Mouse (Mus musculus) lung, postnatal 25 days (tissue): ENCODE measurements around the gene Vezf1.
A peak's percentile ranks its signal among the peaks of the same experiment; 100 is the strongest.

Experiments
- DNase-seq: peaks from one replicate; pipeline ENCODE4 v3.0.0; 2022; ENCODE audit warnings: low spot score

The Vezf1 gene

DNA sequence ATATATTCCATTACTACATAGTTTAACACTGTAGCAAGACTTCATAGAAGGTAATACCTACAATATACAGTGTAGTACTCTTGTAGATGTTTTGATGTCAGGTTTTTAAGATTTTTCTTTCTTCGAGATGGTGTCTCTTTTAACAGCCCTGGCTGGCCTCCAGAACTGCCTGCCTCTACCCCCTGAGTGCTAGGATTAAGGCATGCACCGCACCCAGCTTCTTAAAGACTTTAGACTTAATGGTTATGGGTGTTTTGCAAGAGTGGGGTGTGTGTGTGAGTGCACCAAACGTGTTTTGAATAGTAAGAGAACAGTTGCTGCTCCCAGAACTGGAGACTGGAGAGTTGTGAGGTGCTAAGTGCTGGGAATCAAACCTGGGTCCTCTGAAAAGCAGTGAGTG lies 14.3 kb upstream of the Vezf1 start:
- DNase-seq = no peak

DNA sequence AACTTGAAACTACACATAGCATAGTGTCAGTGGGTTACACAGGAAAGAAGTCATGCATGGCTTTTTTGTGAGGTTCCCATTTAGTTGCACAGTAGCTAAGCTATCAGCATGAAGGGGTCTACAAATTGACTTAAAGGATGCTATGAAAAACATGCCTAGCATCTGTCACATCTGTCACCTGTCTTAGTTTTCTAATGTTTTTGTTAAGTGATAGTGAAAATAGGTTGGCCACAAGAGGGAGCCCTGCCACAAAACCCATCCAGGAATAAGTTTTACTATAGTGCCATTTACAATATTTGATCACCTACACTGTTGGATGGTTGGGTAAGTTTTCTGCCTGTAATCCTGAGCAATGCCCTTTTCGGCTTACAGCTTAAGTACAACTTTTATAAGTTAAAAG lies 13.5 kb upstream of the Vezf1 start:
- DNase-seq = peak; percentile 43

DNA sequence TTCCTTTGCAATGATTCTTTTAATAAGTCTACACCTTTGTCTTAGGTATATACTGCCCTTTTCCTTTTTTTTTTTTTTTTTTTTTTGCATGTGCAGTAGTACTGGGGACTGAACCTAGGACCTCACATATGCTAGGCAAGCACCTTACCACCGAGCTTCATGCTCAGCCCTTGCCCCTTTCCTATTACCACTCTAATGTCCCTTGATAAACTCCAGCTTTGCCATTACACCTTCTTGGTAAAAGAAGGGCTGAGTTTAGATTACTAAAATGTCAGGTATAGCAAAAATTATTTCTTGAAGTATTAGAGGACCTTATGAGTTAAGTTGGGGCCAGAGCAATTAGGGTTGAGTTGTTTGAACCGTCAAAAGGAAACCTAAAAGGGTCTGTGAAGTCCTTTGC lies 12.3 kb upstream of the Vezf1 start:
- no peak for DNase-seq

DNA sequence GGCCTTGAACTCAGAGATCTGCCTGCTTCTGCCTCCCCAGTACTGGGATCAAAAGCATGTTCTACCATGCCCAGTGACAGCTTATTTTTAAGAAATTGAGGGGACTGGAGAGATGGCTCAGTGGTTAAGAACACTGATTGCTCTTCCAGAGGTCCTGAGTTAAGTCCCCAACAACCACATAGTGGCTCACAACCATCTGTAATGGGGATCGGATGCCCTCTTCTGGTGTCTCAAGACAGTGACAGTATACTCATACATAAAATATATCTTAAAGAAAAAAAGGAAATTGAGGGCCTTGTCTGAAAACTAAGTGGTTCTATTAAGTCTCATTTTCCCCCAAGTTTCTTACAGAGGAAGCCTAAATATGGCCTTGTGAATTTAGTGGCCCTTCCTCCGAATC lies 10.3 kb upstream of the Vezf1 start:
- no peak for DNase-seq

DNA sequence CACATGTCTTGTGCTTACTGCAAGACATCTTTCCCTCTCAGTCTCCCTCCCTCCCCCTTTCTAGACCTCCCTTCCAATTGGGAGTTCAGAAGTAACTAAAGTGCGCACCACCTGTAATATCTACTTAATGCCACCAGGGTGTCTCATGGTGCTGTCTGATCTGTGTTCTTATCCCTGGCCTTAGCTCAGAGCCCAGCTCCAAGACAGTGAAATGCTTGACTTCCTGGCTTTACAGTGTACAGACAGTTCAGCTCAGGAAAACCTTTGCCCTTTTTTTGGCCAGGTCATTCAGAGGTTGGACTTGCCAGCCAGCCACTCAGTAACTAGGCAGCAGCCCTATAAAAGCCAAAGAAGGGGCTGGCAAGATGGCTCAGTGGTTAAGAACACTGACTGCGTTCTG lies 8.9 kb upstream of the Vezf1 start:
- DNase-seq = peak; percentile 75

DNA sequence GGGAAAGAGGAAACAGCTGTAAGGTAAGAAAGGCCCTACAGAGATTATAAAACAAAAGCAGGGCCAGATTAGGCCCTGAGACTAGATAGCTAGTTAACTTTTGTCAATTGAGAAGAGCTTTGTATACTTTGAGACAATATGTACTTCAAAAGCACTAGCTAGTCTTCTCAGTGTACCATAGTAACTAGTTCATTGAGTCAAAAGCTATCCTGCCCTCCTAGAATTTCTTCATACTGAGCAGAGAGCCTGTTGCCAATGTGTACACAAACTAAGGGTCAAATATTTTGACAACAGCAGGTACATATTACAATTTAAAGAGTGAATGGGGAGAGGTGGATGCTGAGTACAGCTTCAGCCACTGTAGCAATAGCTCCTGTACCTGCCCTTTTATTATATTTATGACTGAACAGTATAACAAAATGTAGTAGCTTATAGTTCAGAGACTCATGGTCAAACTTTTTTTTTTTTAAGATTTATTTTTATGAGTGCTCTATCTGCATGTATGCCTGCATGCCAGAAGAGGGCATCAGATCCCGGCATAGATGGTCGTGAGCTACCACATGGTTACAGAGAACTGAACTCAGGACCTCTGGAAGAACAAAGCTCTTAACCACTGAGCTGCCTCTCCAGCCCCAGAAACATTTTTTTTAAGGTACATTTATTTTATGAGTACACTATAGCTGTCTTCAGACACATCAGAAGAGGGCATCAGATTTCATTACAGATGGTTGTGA lies 6.0 kb upstream of the Vezf1 start:
- peak; percentile 37 for DNase-seq

DNA sequence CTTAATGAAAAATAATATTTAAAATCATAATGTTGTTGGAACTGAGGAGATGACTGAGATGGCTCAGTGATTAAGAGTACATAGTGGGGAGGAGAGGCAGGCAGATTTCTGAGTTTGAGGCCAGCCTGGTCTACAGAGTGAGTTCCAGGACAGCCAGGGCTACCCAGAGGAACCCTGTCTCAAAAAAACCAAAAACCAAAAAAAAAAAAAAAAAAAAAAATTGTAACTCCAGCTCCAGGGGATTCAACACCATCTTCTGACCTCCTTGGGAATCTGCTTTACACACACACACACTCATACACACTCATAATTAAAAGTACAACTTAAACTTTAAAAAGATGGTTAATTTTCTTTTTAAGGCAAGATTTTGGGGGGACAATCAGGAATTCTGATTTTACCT lies 2.3 kb upstream of the Vezf1 start:
- DNase-seq = no peak

DNA sequence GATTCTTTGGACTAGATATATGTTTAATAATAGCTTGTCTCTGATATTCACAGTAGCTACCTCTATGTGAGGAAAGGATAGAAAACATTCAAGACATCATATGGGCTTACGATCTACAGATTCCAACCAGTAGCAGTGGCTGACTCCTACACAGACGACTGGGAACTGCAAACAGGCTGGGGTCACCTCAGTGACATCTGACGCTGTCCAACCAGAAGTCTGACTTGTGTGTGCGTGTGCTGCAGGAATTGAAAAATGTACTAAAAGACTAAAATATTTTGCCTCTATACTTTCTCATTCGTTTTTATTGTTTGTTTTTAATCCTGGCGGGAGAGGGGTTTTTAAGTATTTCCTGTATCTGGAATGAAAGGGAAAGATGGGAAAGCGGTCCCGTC lies 891 bp upstream of the Vezf1 start:
- DNase-seq = no peak

DNA sequence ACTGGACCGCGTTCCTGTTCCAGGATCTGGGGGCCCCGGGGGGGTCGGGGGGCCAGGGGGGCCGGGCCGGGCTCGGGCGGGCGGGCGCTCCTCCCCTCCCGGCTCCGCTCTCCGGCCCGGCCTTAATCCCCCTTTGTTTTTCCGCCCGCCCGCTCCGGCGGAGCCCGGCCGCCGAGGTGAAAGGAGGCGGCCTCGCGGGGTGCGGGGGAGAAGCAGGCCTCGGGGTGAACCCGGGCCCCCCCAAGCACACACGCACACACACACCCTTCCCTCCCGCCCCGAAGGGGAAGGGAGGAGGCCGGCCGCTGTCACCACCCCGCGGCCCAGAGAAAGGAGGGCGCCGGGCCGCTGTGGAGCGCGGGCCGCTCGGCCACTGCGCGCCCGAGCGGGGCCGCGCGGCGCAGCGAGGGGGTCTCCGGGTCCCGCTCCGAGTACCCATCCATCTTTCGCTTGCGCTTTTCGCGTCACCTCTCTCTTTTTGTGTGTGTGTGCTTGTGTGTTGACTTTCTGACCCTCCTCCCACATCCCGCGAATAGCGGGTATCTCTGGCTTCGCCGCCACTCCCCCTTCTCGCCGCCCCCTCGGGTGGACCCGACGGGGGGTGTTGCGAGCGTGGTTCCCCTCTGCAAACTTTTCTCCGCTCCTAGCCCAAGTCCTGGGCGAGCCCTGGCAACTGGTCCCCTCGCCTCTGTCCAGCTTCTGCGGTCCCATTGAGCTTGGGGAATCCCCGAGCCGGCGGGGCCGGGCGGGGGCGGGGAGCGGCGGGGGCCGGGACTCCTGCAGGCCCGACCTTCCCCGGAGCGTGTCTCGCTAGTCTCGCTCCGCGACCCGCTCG lies 549 bp downstream of the Vezf1 start:
- peak; percentile 71 for DNase-seq

DNA sequence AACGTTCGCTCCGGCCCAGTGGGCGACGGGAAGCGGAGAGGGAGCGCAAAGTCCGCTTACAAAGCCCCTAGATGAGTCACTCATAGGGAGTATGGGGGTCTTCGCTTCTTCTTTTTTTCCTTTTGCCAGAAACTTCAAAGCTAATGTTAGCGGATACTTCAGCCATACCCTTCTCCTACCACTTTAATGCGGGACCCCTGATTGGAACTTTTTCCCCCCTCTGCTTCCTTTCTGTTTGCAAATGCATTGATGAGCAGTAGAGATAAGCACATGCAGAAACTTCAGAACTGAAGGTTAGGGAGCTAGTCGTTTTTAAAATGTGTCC lies 1.1 kb downstream of the Vezf1 start:
- no peak for DNase-seq

DNA sequence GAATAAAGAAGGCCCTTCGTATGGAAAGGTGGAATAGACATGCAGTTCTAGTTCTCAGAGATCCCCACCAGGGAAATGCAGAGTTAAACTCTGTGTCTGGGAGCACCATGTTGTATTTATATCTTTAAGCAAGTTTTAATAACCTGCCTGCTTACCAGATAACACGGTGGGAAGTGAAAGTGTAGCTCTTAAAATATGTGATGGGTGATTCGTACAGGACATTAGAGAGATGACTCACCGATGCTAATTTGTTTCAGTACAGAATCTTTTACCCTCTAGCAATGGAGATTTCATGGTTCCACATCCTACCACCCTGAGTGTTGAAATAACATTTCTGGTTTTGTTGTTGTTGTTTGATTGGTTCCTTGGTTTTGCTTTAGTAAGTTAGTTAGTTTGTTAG lies 2.3 kb downstream of the Vezf1 start:
- DNase-seq = no peak

DNA sequence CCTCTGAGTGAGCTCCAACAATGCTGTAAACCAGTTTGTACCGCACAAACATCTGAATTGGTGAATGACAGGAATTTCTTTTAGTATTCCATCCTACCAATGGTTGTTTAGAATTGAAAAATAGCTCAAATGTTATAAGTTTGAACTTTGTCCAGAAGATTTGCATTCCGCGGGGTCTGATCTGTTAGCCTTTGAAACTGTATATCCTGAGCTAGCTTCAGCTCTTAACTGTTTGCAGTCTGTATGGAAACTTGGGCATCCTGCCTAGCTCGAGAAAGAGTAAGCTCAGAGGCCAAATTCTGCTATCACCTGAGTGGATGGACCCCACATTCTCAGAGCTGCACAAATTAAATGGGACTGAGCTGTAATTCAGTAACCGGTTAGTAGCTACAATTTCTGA lies 3.0 kb downstream of the Vezf1 start:
- DNase-seq = no peak

DNA sequence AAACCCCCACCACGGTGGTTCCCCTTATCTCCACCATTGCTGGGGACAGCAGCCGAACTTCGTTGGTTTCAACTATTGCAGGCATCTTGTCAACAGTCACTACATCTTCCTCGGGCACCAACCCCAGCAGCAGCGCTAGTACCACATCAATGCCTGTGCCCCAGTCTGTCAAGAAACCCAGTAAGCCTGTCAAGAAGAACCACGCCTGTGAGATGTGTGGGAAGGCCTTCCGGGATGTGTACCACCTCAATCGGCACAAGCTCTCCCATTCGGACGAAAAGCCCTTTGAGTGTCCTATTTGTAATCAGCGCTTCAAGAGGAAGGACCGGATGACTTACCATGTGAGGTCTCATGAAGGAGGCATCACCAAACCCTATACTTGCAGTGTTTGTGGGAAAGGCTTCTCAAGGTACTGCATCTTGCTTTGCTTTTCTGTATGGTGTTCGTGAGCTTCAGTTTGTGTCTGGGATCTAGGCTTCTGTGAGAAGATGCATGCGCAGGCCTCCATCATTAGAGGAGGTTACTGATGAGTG lies 5.3 kb downstream of the Vezf1 start:
- DNase-seq = no peak

DNA sequence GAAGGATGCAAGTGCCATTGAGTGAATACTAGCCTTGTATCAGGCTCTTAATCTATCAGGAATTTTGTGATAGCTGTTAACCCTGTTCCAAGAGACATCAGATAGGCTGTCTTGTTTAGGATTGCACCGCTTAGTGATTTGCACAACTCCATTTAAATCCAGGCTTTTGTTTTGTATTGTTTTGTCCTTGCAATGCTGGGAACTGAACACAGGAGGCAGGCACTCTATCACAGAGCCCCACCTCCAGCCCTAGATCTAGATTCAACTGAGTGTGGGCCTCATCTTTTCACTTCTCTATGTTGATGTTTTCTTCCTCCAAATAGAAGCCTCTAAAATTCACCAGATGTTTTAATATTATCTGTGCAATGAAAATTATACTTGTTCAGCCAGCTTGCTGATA lies 7.6 kb downstream of the Vezf1 start:
- no peak for DNase-seq

DNA sequence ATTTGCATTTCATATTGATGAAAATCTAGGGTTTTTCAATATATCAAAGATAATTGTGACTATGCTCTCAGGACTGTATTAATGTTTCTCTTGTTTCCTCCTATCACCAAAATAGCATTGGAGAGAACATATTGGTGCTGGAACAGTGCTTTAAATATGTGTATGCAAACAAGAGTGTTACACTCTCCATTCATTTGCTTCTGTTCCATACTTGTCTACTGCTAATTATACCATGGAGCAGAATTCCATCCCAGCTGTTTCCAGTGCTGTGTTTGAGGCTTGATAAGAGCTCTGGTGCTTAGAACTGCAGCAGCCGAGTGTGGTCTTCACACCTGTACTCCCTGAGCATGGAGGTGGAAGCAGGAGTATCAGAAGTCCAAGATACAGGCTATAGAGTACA lies 8.3 kb downstream of the Vezf1 start:
- DNase-seq = no peak

DNA sequence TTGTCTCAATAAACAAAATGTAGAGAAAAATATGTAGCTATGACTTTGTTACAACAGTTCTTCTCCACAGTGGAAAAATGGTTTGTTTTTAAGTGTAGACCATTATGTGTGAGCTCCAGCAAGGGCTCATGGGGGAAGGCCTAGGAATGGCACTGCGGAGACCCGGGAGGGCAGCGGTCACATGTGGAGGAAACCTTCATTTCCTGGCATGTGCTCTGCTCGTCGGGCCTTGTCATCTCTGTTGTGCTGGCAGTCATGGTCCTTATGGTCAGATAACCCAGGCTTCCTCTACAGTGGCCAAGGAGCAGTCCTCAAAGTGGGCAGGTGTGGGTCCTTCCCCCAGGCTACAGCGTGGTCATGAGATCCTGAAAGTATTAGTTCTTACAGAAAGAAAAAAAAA lies 15.6 kb downstream of the Vezf1 start:
- no peak for DNase-seq

DNA sequence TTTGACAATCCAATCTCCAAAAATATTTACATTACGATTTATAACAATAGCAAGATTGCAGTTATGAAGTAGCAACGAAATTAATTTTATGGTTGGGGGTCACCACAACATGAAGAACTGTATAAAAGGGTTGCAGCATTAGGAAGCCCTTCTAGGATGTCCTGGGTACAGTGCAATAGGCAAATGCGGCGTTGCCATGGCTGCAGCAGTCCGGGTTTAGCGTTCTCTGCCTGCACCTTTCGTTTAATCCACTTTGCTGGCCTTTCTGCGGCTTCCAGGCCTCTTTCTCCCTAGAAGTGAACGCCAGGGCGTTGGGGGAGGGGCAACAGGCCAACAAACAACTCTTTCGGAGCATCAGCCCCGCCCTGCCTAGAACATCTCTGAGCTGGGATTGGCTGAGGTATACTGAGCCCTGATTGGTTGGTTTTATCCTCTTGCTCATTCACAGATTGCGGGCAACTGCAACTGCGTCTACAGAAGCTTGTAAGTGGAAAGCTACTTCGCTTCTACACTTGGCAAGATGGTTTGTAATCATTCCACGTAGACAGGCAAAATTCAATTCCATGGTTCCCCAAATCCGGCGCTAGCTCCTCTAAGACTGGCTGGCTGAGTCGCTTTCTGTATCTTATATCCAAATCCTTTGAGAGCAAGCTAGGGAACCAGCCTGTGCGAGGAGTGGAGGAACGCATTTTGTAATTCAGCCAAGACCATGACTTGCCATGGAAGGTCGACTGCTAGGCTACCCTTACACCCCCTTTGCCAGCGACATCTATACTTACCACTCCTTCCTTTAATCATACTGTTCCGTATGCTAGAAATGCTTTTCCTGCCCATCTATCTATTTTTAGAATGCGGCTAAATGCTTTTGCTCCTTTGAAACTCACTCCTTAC lies 18.9 kb downstream of the Vezf1 start:
- peak; percentile 91 for DNase-seq

DNA sequence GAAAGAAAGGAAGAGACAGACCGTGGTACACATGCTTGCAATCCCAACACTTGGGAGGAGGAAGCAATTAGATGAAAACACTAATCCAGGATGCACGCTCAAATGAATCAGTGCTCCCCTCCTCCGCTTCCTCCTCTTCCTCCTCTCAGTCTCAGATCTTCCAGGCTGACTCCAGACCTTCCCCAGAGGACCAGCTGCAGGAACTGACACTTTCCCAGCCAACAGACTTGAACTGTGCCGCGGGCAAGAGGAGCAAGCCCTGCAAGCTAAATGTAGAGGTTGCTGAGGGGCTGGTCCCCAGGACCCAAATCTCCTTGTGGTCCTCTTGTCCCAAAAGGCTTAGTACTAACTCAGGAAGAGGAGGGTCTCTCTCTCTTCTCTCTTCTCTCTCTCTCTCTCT lies 21.1 kb downstream of the Vezf1 start:
- DNase-seq = no peak

DNA sequence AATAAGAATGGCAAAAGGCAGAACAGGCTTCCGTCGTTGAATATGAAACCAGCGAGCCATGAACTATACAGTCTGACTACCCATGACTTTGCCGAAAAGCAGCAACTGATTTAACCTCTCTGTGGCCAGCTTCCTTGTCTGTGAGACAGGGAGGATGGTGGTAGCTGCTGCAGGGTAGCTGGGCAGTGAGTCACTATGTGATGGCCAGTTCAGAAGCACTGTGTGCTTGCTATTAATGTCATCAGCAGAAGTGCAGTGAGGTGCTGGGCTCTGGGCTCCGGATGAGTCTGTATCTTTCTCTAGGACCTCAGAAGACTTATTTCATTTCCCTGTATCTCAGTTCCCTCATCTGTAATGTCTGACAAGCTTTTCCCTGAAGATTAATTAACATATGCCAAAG lies 22.2 kb downstream of the Vezf1 start:
- no peak for DNase-seq

DNA sequence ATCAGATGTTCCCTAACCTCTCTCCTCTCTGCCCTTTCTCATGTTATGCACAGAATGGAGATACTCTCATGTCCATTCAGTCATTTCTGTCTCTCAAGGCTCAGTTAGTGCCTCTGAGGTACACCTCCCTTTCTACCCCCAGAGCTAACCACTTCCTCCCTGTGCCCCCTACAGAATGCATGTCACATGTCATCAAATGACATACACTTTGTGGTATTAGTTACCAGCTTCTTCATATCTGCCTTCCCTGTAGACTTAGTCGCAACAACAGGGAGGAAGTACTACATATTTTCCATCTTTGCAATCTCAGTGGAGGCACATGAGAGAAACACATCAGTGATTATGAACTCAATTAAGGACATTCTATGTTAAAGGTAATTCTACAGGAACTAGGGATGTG lies 23.9 kb downstream of the Vezf1 start:
- DNase-seq = no peak

DNA sequence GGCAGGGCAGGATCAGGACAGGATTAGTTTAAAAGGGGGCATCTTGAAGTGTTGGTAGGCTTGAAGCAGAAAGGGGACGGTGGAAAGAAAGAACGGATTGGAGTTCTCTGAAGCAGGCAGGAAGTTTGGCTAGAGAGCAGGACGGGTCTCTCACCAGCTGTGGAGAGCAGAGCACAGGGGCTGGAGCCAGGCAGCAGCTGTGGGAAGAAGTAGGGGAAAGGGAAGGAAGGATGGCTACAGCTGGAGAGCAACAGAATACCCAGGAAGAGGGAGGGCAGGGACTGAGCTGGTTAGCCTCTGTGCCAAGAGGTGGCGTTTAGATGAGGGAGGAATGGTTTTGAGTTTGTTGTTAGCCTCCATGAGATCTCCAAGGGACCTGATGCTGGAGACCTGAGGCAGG lies 29.1 kb downstream of the Vezf1 start:
- peak; percentile 26 for DNase-seq

DNA sequence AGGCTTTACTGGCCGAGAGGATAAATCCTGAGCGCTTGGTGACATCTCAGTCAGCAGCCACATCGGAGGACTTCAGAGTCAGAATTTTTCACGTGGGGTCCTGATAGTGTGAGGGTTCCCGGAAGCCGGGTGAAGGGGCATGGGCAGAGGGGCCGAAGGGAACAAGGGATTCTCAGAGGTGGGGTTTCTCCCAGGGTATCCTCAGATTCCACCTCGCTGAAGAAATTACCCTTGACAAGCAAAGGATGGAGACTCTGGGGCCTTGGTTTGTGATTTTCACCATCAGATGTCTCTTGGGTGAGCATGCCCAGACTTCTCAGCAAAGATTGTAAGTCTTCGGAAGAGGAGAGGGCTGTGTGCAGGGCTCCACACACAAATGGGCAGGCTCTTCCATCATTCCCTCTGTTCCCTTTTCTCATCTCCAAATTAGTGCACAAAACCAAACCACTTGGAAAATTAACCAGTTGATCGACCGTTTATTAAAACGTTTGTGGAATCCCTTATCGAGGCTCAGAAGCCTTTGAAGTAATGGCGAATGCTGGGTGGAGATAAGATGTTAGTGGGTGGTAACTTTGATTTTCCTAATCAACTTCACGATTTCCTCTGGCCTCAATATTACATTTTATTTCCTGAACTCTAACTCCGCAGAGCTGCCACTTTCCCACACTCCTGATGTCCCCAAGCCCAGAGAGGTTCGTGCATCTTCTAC lies 30.1 kb downstream of the Vezf1 start, which contains the start of gene Cuedc1:
Gene Cuedc1 (plus strand): TSS at position 38 of the 709 bp plus-strand sequence.
- DNase-seq = no peak
